Mouse (Mus musculus) right cerebral cortex, postnatal 14 days (tissue): ENCODE measurements around the gene Tubg2.
"Not testable (repeated sequence)": the region's sequence is repeated elsewhere in the genome, so short reads cannot be mapped to it uniquely, and the experiment has no call there.

Experiments used
- DNase-seq: peaks from one replicate; pipeline ENCODE4 v3.0.0; 2022

Tubg2 gene

GRCm38 (mm10) chr11:101140164-101140819 lies 15.4 kb upstream of the Tubg2 start:
- DNase-seq = no peak

GRCm38 (mm10) chr11:101141088-101141487 lies 14.6 kb upstream of the Tubg2 start:
- no peak for DNase-seq

GRCm38 (mm10) chr11:101142215-101142967 lies 13.3 kb upstream of the Tubg2 start:
- no peak for DNase-seq

- no peak for DNase-seq
These were observed 12.1 kb upstream of the Tubg2 start for GRCm38 (mm10) chr11:101143338-101144225.

GRCm38 (mm10) chr11:101146377-101146776 lies 9.3 kb upstream of the Tubg2 start:
- DNase-seq = no peak

GRCm38 (mm10) chr11:101148751-101149150 lies 7.0 kb upstream of the Tubg2 start:
- DNase-seq = no peak

GRCm38 (mm10) chr11:101149178-101150105 lies 6.3 kb upstream of the Tubg2 start:
- DNase-seq = no peak

GRCm38 (mm10) chr11:101151063-101151462 lies 4.6 kb upstream of the Tubg2 start:
- no peak for DNase-seq

GRCm38 (mm10) chr11:101152825-101153224 lies 2.9 kb upstream of the Tubg2 start:
- no peak for DNase-seq

- no peak for DNase-seq
These were observed 1.1 kb upstream of the Tubg2 start for GRCm38 (mm10) chr11:101154648-101155047.

- no peak for DNase-seq
These were observed 556 bp upstream of the Tubg2 start for GRCm38 (mm10) chr11:101155151-101155550.

GRCm38 (mm10) chr11:101160151-101160550 lies 4.4 kb downstream of the Tubg2 start:
- not testable (repeated sequence) for DNase-seq

- not testable (repeated sequence) for DNase-seq
These were observed 5.3 kb downstream of the Tubg2 start for GRCm38 (mm10) chr11:101160981-101161505.

- no peak for DNase-seq
These were observed 5.8 kb downstream of the Tubg2 start for GRCm38 (mm10) chr11:101161551-101161950.

GRCm38 (mm10) chr11:101162301-101162700 lies 6.6 kb downstream of the Tubg2 start:
- DNase-seq = no peak

GRCm38 (mm10) chr11:101162772-101163171 lies 7.1 kb downstream of the Tubg2 start:
- DNase-seq = no peak

- DNase-seq = no peak
These were observed 8.0 kb downstream of the Tubg2 start for GRCm38 (mm10) chr11:101163476-101164350.

- no peak for DNase-seq
These were observed 8.6 kb downstream of the Tubg2 start for GRCm38 (mm10) chr11:101164351-101164665.

- no peak for DNase-seq
These were observed 9.2 kb downstream of the Tubg2 start for GRCm38 (mm10) chr11:101164677-101165580.

- no peak for DNase-seq
These were observed 10.7 kb downstream of the Tubg2 start for GRCm38 (mm10) chr11:101166357-101166756.
